Mouse (Mus musculus) lung, postnatal 4 days (tissue): Measurements from ENCODE around the gene Gadl1.

ENCODE experiments used
- DNase-seq, 2 experiments: peaks; one replicate each; pipeline ENCODE4 v3.0.0; 2021

Gene Gadl1

DNA sequence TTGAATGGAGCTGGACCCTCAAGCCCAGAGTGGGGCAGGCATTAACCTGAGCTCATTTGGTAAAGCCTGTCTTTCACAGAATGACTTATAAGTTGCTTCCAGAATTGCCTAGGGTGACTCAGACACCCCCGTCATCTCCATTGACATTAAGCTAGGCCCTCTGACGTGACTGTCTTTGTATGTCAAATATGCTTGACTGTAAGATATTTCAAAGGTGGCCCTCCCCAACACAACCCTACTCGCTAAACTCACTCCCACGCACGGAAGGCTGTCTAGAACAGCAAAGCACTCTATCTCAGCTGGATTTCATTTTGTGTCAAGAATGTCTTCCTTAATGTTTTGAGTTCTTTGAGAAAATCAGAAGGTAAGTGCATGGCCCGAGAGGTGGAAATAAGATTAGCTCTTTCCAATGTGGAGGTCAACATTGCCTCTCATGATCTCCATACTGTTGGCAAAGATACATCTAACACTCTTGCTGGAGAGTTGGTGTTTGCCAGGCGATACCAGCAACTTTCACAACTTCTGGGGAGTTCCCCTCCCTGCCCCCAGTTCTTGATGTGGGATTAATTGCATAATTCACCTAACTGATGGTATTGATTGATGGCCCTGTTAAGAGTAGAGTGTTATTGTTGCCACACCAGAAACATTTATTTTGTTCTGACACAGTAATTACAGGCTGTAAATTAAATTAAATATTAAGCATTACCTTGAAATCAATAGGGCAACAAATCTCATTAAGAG, 182.0 kb downstream of the Gadl1 start:
- DNase-seq: no peak

DNA sequence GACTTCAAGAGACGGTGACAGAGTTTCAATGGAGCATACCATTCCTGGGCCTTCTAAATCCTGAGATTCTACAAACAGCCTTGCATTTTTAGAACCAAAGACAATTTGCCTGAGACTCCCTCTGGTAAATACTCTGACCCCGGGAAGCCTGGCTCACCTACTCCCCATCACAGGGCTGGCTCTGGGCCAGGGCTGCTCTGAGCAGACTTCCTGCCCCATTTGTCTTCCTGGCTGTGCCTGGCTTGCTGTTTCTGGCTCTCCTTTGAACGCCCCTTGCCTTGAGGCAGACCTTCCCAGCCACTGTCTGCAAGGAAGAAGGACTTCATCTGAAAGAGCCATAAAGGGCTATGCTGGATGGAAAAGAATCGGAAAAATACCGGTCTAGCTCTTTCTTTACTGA, 182.7 kb downstream of the Gadl1 start:
- DNase-seq: peak; percentile 66 to 79

DNA sequence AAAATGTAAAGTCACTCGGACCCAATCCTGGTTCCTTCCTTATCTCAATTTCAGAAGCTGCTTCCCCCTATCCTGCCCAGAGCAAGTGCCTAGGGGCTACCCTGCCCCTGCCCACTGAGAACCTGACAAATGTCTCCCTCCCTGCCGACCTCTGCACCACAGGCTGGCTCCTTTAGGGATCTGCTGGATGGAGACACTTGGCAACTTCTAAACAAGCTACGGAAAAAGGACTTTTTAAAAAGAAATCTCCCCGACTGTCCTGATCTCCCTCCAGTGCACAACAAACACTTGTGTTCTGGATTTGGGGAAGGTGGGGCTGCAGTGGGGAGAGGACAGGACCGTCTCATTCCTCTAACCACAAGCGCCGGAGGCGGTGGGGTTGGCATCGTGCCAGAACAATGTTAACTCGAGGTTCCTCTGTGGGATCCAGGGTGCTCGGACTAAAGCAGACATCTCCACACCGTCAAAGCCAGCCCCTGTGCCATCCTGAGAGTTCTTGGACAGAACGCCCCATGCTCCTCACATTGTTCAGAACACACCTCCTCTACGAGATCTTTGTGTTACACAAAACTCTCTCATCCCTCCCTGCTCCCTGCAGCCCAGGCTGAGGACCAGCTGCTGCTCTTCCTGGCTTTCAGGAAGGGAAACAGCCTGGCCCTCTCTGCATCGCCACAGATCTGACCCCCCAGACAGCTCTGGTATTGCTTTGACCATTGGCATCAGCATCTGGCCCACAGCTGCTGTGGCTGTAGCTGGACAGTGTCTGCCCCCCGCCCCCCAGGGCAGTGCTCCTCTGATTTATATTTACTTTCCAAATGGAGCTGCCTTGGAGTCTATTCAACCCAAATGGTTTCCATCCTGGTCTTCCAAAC, 189.7 kb downstream of the Gadl1 start:
- DNase-seq: peak; percentile 72 to 91

DNA sequence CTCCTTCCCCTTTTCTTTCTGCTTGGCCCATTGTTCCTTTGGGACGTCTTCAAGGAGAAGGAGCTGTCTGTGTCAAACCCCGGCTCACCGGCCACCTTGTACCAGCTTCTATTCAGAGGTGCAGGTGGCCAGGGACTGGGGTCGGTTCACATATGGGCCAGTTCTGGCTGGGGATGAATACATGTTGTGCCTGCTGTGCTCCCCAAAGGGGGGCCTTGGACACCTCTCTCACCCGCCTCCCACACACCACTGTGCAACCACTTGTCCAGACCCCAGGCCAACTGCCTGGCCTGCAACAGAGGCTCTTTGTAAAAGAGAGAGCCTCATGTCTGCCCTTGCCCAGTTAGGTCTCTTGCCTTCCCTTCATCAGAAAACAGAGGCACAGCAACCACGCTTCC, 190.3 kb downstream of the Gadl1 start:
- DNase-seq: no peak

DNA sequence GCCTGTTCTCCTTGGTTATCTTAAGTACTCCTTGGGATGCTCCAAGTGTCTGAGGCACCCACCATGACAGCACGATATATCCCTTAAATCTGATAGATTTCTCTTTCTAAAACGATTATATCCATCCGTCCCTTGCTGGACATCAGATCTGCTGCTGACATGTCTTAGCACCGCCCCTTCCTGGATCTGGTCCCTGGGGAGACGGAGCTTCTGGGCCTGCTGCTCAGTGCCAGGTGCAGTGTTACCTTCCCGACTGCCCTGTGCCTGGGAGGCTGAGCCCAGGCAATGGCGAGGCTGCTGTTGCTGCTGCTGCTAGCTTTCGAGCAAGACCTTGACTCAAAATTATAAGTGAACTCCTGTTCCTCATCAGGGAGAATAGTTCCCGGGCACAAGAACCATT, 190.8 kb downstream of the Gadl1 start:
- DNase-seq: no peak

DNA sequence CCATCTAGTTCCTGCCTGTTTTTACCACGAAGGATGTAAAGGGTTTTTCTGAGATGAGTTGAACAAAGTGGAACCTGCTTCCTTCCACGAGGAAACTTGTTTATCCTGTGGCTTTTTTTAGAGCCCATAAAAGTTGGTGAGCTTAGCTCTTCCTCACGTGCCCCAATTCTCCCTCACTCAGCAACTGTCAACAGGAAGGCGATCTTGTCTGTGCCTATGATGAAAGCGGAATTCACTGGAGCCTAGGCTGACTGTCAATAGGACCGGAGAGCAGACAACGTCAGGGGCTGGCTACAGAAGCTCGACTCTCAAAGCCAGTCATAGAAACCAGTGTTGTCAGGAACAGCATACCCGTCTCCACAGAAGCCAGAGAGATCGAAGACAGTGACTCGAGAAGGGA, 192.6 kb downstream of the Gadl1 start:
- peak in 1 of 2 experiments; percentile 29 for DNase-seq

DNA sequence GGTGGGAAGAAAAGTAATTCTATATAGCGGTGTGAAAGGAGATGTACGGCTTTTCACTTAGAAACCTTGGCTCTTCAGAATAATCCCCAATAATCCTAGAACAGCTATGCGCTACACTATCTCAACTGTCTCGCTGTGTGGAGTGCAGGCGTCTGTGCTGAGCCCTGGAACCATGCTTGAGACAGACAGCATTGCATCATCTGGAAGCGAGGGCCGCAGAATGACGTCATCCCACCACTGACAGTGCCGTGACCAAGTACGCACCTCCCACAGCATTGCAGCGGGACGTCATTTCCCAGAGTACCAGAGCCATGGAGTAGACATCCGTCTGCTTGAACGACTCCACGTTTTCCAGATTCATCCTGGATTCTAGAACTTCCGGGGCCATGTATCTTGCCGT, 195.5 kb downstream of the Gadl1 start:
- no peak for DNase-seq

DNA sequence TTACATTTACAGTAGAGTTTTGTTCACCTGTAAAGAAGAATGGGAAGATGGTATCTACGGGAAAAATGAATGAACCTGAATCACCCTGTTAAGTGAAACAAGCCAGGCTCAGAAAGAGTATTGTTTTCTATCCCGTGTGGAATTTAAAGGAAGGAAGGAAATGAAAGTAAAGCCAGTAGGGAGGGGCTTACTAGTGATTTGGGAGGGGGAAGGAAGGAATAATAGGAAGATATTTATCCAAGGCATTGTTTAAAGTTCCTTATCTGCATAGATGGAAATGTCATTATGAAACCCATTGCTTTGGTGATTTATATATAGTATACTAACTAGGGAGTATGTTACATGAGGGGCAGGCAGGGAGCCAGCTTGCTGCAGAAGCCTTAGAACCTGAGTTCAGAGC, 199.5 kb downstream of the Gadl1 start:
- DNase-seq: no peak

DNA sequence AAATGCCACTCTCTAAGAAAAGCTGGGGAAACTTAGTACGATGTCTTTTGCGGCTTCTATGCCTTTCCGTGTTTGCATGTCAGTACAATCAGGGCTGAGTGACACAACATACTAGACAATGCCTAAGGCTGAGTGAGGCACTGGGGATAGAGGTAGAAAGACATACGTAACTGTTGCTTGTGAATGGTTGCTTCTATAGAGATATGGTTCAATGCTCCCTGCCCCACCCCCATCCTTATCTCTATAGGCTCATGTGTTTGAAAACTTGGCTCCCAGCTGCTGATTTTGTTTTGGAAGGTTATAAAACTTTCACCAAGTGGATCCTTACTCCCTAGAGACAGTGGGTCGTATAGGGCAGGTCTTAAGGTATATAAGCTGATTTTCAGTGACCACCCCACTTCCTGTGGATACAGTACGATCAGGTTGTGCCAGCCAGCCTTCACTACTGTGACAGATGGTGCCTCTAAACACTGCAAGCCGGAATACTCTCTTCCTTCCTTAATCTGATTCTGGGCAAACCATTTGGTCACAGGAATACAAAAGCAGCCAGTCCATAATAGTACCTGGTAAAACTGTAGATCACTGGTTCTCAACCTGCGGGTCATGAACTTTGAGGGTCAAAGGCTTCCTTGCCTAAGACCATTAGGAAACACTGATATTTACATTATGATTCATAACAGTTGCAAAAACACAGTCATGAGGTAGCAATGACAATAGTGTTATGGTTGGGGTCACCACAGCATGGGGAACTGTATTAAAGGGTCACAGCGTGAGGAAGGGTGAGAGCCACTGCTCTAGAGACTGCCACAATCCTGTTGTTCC, 202.1 kb downstream of the Gadl1 start:
- DNase-seq: no peak

DNA sequence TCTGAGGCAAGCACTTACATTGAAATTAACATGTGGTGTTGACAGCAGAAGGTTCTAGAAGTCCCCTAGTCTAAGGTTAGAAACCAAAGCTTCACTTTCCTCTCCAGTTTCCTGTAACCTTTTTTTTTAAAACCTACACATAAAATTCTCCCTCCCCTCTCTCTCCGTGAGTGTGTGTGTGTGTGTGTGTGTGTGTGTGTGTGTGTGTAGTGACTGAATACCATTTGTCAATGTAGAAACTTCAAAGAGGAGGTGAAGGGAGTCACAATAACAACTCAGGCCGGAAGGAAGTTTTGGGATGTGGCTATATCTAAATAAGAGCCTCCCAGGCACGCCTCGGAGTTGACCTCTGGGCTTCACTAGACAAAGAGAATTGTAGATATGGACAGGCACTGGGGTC, 205.1 kb downstream of the Gadl1 start:
- peak; percentile 53 to 68 for DNase-seq

DNA sequence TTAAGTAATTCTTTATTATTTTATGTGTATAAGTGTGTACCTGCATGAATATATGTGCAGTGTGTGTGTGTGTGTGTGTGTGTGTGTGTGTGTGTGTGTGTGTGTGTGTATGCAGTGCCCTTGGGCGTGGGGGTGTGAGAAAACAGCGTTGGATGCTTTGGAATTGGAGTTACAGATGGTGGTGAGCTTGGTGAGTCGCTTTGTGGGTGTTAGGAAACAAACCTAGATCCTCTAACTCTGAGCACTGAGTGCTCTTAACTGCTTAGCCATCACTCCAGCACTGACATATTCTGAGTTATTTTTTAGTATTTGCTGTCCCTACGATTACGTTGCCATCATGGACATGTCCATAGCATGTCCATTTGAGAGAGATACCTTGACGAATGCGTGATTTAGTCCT, 206.6 kb downstream of the Gadl1 start:
- DNase-seq: no peak

DNA sequence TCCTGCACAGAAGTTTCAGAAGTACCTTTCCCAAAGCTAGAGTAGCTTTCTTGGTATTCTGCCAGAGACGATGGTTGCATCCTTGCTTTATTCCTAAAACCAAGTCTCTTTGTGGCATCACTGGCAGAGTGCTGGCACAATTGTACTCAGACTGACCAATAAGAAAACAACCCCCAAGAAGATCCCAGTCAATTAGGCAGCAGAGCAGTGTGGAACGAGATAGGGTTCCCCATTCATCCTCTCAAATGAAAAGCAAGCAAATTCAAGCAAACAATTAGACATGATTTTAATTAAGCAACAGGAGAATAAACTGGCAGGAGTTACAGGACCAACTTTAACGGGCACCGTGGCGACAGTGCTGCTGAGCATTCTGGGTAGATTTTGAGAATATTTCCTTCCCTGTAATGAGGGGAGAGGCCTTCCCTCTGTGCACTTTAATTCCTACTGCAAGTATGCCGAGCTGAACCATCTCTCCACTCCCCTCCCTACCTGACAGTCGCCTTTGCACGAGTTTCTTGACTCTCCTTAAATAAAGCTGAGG, 209.1 kb downstream of the Gadl1 start:
- no peak for DNase-seq

DNA sequence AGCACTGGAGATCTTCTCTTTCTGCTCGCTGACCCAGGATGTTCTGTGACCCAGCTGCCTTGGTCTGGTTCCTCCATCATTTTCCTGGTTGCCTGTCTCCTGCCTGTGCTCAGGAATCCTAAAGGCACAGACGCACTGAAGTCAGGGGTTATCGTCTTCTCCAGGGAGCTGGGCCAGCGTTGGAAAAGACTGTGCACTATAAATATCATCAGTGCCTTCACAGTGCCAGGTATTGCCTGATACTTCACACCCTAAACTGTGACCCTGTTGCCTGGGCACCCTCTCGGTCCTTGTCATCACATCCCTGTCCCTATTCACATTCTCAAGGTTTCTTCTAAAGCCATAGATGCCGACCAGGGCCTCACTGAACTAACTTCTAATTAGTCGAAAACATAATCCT, 210.7 kb downstream of the Gadl1 start:
- DNase-seq: no peak

DNA sequence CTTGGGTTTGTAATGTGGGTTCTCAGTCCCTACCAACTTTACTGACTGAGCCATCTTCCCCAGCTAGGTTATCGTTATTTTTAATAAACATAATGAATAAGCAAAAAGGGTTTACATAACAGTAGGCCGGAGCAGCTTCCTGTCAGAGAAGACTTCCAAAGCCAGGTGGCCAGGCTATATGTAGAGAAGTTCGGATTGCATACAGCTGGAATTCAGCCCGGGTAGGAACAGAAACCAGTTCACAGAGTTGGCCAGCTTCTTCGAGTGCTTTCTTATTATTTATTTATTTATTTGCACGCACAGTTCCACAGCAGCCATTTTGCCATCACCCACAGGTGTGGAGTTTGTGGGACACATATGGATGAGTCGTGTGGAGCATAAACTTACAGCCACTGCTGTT, 212.2 kb downstream of the Gadl1 start:
- DNase-seq: no peak

DNA sequence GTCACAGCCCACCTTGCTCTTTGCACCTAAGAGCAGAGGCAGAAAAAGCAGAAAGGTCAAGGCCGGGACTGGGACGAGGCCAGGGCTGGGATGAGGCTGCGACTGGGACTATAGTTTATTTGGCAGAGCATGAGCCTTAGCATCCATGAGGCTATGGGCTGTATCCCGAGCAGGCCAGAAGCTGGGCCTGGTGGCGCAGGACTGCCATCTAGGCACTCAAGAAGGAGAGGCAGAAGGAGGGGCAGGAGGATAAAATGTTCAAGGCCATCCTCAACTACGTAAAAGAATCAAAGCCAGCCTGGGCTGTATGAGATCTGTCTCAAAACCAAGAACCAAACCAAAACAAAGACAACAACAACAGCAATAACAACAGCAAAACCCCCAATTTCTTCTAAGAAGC, 213.3 kb downstream of the Gadl1 start:
- DNase-seq: peak in 1 of 2 experiments; percentile 47

DNA sequence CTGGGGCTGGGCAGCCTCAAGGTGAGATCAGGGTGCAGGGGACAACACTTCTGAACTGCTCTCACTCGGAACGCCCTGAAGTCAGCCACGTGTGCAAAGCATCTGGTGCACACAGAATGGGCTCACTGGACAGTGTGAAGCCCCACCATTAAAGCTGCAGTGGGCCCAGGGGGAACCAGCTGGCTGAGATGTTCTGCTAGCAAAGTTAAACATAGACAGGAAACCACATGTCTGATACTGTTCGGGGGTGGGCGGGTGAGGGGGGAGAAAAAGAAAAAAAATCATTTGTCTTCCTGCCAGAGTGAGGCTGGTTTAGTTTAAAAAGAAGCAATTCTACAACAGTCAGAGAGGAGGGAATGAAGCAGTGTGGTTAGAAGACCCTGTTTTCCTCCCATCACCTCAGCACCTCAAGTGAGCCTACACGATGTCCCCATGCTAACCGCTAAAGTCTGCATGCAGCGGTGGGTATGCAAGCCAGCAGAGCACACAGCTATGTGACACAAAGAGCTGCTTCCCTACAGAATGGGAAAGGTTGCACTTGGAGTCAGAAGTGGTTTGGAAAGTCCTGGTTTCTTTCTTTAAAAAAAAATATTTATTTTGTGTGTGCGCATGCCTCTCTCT, 213.8 kb downstream of the Gadl1 start:
- DNase-seq: peak; percentile 45 to 80
